Mouse (Mus musculus): ENCODE data around the gene Syce2. TPM values are rescaled to one million over a fixed set of nuclear protein-coding genes. Genes with fewer than 3 reads are reported as not detected.

Gene Syce2
- total RNA-seq, 1 experiment from 2014 or later = 93.5 TPM

GRCm38 (mm10) chr8:84839875-84840247, 32.0 kb upstream of the Syce2 start:
- ATAC-seq (replicated peaks in 1 of 2; ENCODE audit: insufficient read depth in 1 of 2, low FRiP score in 2 of 2, low TSS enrichment in 1 of 2, low read depth in 1 of 2, poor library complexity in 2 of 2, severe bottlenecking in 2 of 2) = no peak

- peak; percentile 94 to 95 for ATAC-seq (replicated peaks in 1 of 2; ENCODE audit: insufficient read depth in 1 of 2, low FRiP score in 2 of 2, low TSS enrichment in 1 of 2, low read depth in 1 of 2, poor library complexity in 2 of 2, severe bottlenecking in 2 of 2)
Observed at GRCm38 (mm10) chr8:84840248-84840999, 31.5 kb upstream of the Syce2 start, which contains the start of gene Rad23a. Gene Rad23a (minus strand): TSS chr8:84840665.

GRCm38 (mm10) chr8:84841514-84841913, 30.4 kb upstream of the Syce2 start:
- no peak for ATAC-seq (replicated peaks in 1 of 2; ENCODE audit: insufficient read depth in 1 of 2, low FRiP score in 2 of 2, low TSS enrichment in 1 of 2, low read depth in 1 of 2, poor library complexity in 2 of 2, severe bottlenecking in 2 of 2)

- no peak for ATAC-seq (replicated peaks in 1 of 2; ENCODE audit: insufficient read depth in 1 of 2, low FRiP score in 2 of 2, low TSS enrichment in 1 of 2, low read depth in 1 of 2, poor library complexity in 2 of 2, severe bottlenecking in 2 of 2)
Observed at GRCm38 (mm10) chr8:84844397-84845070, 27.4 kb upstream of the Syce2 start.

GRCm38 (mm10) chr8:84845355-84846093, 26.4 kb upstream of the Syce2 start:
- no peak for ATAC-seq (replicated peaks in 1 of 2; ENCODE audit: insufficient read depth in 1 of 2, low FRiP score in 2 of 2, low TSS enrichment in 1 of 2, low read depth in 1 of 2, poor library complexity in 2 of 2, severe bottlenecking in 2 of 2)

- no peak; a peak in 1 of 4 replicates for ATAC-seq (replicated peaks in 1 of 2; ENCODE audit: insufficient read depth in 1 of 2, low FRiP score in 2 of 2, low TSS enrichment in 1 of 2, low read depth in 1 of 2, poor library complexity in 2 of 2, severe bottlenecking in 2 of 2)
Observed at GRCm38 (mm10) chr8:84846094-84846721, 25.7 kb upstream of the Syce2 start.

- ATAC-seq (replicated peaks in 1 of 2; ENCODE audit: insufficient read depth in 1 of 2, low FRiP score in 2 of 2, low TSS enrichment in 1 of 2, low read depth in 1 of 2, poor library complexity in 2 of 2, severe bottlenecking in 2 of 2) = peak; percentile 92 to 93
Observed at GRCm38 (mm10) chr8:84846722-84847572, 25.0 kb upstream of the Syce2 start, which contains the start of gene Calr. Gene Calr (minus strand): TSS chr8:84846934.

- ATAC-seq (replicated peaks in 1 of 2; ENCODE audit: insufficient read depth in 1 of 2, low FRiP score in 2 of 2, low TSS enrichment in 1 of 2, low read depth in 1 of 2, poor library complexity in 2 of 2, severe bottlenecking in 2 of 2) = peak; percentile 34 to 54
Observed at GRCm38 (mm10) chr8:84847684-84848435, 24.1 kb upstream of the Syce2 start.

GRCm38 (mm10) chr8:84856434-84856833, 15.5 kb upstream of the Syce2 start:
- no peak for ATAC-seq (replicated peaks in 1 of 2; ENCODE audit: insufficient read depth in 1 of 2, low FRiP score in 2 of 2, low TSS enrichment in 1 of 2, low read depth in 1 of 2, poor library complexity in 2 of 2, severe bottlenecking in 2 of 2)

GRCm38 (mm10) chr8:84856864-84857441, 15.0 kb upstream of the Syce2 start, which contains the start of gene Farsa:
Gene Farsa (plus strand): TSS chr8:84856989.
- peak; percentile 96 for ATAC-seq (replicated peaks in 1 of 2; ENCODE audit: insufficient read depth in 1 of 2, low FRiP score in 2 of 2, low TSS enrichment in 1 of 2, low read depth in 1 of 2, poor library complexity in 2 of 2, severe bottlenecking in 2 of 2)

GRCm38 (mm10) chr8:84872309-84872965, 526 bp downstream of the Syce2 start:
- ATAC-seq (replicated peaks in 1 of 2; ENCODE audit: insufficient read depth in 1 of 2, low FRiP score in 2 of 2, low TSS enrichment in 1 of 2, low read depth in 1 of 2, poor library complexity in 2 of 2, severe bottlenecking in 2 of 2) = peak; percentile 4 to 33; a peak in 2 of 4 replicates

- no peak for ATAC-seq (replicated peaks in 1 of 2; ENCODE audit: insufficient read depth in 1 of 2, low FRiP score in 2 of 2, low TSS enrichment in 1 of 2, low read depth in 1 of 2, poor library complexity in 2 of 2, severe bottlenecking in 2 of 2)
Observed at GRCm38 (mm10) chr8:84873016-84873415, 1.1 kb downstream of the Syce2 start.

GRCm38 (mm10) chr8:84874339-84874738, 2.4 kb downstream of the Syce2 start:
- ATAC-seq (replicated peaks in 1 of 2; ENCODE audit: insufficient read depth in 1 of 2, low FRiP score in 2 of 2, low TSS enrichment in 1 of 2, low read depth in 1 of 2, poor library complexity in 2 of 2, severe bottlenecking in 2 of 2) = no peak

GRCm38 (mm10) chr8:84877297-84878035, 5.6 kb downstream of the Syce2 start:
- ATAC-seq (replicated peaks in 1 of 2; ENCODE audit: insufficient read depth in 1 of 2, low FRiP score in 2 of 2, low TSS enrichment in 1 of 2, low read depth in 1 of 2, poor library complexity in 2 of 2, severe bottlenecking in 2 of 2) = no peak

- ATAC-seq (replicated peaks in 1 of 2; ENCODE audit: insufficient read depth in 1 of 2, low FRiP score in 2 of 2, low TSS enrichment in 1 of 2, low read depth in 1 of 2, poor library complexity in 2 of 2, severe bottlenecking in 2 of 2) = no peak
Observed at GRCm38 (mm10) chr8:84878915-84879314, 7.0 kb downstream of the Syce2 start.
